Mouse (Mus musculus) frontal cortex, adult 2 months (tissue): ENCODE results near the gene Pimreg. TPM values are rescaled to one million over a fixed set of nuclear protein-coding genes. Genes with fewer than 3 reads are reported as not detected.

Experiments
- DNase-seq, 2 experiments: peaks; one replicate each; pipeline ENCODE4 v3.0.0; 2022; ENCODE audit warnings: low spot score in 1 of 2; ENCODE audit errors: extremely low spot score in 1 of 2
- polyA plus RNA-seq: library from polyadenylated mRNA; depleted of rRNA; stranded (reverse); fragments of >200 nt; gene quantifications from 2 replicates; pipeline ENCODE4 v1.2.3, GENCODE M21; 2012; rRNA removed

The Pimreg gene
- 0.60 and 0.78 TPM in 2 replicates for polyA plus RNA-seq

DNA sequence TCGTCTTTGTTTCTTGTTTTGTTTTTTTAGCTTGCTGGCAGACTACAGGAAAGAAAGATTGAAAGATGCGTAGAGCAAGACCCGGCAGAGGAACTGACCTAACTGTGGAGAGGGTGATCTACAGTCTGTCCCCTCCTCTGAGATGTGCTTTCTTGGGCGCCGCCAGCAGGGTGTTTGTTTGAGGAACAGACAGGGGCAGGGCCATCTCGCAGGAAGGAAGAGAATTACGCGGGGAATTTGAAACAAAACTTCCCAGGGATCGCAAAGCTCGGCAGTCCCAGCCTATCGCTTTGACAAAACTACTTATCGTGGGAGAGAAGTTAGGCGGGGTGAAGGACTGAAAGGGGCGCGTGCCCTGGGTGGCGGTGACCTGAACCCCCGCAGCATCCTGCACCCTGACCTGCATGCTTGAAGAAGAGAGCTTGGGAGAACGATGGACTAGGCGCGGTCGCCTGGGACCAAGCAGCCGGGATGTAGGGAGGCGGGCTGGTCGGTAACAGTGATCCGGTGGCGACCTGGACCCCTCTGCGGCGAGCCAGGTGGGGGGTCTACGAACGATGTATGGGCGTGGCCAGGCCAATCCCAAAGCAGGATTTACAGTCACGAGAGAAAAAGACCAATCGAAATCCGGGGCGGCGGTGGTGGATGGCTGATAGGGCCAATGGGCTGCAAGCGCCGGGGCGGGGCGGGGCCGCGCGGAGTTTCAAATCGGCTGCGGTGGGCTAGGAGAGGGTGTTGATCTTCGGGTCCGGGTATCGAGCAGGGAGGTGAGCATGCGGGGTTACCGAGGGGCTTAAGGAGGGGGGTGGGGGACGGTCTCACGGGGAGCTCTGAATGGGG is at the start of gene Pimreg:
Gene Pimreg, plus strand, starts transcription at position 265 of the 840 bp plus-strand sequence.
- peak; percentile 73 to 86 for DNase-seq

DNA sequence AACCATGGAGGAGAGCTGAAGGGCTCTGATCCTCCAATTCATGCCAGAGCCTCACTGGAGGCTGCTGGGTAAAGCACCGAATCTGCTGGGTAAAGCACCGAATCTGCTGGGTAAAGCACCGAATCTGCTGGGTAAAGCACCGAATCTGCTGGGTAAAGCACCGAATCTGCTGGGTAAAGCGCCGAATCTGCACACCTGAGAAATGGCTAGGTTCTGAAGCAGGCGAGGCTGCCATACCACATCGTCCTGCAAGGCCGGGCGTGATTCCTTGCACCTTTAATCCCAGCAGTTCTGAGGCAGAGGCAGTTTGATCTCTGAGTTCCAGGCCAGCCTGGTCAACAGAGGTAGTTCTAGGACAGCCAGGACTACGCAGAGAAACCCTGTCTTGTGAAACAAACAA is 49.4 kb upstream of the Pimreg start:
- DNase-seq = no peak

DNA sequence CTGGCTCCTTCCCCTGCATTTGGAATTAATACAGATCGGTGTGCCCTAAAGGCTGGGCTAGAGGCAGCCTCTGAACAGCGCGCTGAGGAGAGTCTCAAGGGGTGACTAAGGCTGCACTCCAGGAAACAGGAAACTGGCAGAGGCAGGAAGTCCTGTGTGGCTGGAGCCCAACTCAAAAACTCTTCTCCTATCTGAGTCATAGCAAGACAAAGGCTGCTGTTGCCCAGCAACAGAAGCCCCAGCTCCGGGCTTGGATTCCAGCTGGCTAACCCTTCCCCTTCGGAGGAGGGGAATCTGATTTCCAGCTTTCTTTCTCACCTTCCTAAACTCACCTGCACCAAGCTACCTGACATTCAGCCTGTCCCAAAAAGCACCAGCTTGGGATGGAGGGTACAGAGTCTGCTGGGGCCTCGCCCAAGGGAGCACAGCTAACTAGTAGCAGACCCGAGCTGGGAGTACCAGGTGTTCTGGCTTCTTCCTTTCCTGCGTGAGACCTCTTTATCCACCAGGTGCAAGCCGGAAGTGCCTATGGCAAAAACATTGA is 45.8 kb upstream of the Pimreg start:
- DNase-seq = peak in 1 of 2 experiments; percentile 73

DNA sequence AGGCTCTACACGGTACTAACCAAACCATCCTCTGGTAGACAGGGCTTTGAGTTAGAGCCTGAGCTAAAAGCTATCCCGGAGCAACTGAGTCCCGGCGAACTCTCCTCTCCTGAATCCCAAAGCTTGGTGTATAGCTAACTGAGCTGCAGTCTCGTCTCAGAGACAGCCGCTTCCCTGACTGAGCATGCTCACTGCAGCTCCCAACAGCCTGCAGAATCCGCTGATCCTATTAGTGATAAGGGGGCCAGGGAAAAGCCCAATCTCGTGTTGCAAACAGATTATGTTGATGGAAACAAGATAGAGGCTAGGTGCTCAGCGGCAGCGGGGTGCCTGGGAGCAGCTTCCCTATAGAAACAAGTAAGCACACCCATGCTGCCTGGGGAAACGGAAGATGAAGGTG is 45.0 kb upstream of the Pimreg start:
- peak in 1 of 2 experiments; percentile 42 for DNase-seq

DNA sequence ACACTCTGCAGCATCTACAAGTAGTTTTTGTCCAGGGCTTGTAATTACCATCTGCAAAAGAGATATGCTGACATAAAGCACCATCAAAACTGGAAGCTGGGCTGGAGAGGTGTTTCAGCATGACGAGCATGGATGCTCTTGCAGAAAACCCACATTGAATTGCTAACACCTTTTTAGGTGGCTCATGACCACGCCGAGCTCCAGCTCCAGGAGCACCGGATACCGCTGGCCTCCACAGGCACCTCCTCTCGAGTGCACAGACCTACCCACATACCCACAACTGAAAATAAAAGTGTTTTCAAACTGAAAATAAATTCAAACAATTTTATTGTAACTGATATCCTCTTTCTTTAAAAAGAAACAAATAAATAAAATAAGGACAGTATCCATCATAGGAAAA is 41.6 kb upstream of the Pimreg start:
- no peak for DNase-seq

DNA sequence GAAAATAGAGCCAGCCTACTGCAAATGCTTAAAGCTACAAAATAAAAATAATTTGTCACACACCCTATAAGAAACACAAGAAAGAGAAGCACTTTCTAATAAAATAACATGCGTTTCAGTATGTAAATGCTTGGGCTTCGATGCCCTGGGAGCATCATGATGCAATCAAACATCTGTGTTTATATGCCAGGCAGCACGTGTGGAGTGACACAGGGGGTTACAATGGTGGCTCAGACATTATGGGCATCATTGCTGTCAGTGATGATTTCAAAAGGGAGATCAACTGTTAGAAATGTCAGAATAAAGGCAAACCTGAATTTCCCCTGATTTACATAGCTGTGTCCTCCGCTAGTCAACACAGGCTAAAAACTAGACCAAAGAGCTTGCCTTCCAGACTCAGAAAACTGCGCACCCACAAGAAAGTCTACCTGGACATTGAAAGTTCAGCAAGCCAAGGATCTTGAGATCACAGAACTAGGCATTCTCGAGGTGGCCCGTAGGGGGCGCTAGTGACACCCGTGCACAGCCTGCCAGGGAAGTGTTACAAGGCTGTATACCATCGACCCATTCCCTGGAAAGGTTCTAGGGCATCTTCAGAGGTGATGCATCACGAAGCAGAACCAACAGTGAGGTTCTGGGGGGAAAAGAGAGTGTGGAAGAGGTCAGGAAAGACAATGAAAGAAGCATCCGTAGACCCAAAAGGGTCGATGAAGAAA is 39.5 kb upstream of the Pimreg start:
- DNase-seq = peak in 1 of 2 experiments; percentile 27

DNA sequence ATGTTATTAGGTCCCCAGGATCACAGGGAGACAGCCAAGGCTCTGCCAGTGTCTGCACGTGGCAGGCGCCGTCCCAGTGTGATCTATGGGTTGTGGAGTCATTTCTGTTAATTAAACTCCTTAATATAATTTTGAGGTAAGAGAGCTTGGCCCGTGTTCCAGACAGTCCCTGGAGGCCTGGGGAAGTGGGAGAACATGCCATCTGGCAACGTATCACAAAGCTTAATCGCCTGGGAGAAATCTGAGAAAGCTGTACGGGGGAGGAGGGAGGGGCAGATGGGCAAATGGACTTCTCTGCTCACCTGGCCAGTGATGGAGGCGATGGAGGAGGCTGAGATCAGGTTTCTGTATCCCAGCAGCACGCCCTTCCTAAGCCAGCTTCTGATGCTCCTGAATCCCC is 38.7 kb upstream of the Pimreg start:
- DNase-seq = no peak

DNA sequence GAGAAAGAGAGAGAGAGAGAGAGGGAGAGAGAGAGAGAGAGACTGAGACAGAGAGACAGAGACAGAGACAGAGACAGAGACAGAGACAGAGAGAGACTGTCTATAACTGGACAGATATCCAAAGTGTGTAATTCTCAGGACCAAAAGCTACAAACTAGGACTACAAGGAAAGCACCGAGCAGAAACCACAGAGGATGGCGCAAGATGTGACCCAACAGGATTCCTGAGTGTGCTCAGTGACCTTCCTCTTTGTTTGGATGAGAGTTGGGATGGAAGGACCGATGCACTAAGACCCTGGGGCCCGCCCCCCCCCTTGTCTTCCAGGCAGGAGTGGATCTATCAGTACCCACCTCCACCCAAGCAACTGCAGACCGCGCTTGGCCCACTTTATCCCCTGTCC is 36.3 kb upstream of the Pimreg start:
- DNase-seq = no peak

DNA sequence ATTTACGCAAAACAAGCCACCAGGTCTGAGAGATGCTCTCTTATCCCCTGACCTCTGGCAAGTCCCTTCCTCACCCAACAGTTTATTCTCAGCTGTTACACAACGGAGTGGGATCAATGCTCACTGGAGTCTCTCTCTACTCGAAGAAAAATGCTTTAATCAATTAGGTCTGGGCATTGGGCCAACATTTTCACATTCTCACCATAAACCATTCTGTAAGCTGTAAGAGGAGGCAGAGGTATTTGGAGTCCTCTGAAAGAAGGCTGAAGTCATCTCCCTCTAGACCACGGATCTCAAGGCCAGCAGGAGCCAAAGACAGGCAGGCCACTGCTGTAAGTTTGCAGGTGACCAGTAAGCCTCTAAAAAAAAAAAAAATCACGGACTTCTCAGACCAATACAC is 31.5 kb upstream of the Pimreg start:
- peak in 1 of 2 experiments; percentile 19 for DNase-seq

DNA sequence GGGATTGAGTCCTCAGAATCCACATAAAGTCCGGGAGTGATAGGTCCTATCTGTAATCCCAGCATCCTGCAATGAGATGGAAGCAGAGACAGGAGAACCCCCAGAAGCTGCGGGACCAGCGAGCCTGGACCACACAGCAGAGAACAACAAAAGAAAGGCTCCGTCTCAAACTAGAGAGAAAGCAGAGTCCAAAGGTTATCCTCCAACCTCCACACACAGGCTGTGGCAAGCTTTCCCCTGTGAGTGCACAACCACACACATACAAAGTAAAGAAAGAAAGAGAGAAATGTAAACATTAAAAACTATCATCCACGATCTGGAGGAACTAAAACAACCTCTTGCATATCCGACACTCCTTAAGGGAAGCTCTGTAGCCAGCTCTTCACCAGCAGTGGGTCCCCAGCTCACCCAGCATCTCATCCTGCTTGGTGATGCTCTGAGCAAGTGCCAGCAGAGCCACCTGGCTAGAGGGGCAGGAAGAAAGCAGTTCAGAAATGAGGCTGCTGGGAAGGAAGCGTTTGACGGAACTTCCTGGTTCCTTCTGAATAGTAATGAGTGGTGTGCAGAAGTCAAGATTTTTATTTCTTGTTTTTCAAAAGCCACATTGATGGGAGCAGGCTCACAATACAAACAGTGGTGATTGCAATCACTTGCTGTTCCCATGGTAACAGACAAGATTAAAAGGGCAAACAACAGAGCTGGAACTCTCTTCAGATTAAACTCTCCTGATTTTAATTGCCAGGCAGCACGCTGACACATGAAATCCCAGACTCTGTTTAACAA is 30.7 kb upstream of the Pimreg start:
- no peak for DNase-seq

DNA sequence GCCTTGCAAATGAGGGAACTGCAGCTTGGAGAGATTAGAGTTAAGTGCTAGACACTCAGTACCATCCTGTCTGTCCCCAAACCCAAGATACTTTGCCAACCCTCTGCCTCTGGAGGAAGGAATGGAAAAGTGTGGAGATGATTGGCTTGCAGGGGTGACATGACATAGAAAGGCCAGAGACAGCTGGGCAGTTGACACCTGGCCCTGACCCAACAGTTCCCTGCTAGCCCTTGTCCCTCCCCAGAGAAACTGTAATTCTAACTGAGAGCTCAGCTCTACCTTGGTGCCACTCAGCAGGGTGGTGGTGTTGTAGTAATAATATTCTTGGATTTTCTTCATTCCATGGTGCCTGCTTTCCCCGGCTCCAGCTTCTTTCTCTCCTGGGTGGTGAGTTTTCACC is 29.9 kb upstream of the Pimreg start:
- no peak for DNase-seq

DNA sequence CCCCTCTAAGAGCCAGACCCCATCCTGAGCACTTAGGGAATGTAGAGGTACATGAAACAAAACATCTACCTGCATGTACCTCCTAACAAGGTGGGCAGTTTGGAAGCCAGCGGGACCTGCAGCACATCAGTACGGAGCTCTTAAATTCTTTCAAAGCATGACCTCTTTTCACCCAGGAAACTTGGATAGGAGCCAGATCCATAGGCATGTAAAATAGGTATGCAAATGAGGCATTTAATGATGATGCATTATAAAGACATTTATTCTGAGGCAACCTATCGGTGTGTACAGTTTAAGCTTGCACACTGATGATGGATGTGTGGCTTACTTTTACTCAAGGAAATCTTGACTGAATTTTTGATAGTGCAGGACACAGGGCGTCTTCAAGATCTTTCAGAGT is 27.2 kb upstream of the Pimreg start:
- no peak for DNase-seq

DNA sequence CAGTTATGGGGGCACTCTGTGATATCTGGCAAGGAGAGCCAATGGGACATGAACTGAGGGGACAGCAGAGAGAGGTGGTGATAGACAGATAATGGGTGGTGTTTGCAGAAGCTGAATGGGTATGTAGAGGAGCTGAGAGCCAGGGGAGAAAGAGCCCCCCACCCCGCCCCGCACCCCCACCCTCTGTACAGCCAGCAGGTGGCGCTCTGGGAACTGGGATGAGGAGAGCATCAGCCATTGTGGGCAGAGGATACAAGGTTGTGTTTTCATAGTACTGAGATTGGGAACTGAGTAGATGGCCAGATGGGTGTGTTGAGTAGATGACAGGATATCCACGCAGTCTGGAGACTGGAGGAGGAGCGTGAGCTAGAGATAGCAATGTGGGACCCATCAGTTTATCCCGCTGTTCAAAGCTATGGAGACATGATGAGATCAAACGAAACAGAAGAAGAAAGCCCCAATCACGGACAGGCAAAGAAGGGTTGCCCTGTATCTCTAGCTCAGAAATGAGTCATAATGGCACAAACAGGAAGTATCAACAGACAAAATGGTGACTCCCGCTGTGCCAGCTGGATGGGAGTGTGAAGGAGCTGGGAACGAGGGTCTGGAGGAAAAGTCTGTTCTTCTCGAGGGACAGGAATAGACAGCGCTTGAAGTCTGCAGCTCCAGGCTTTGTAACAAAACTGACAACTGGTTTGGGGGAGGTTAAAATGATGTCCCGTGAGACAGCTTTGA is 25.1 kb upstream of the Pimreg start:
- peak in 1 of 2 experiments; percentile 13 for DNase-seq

DNA sequence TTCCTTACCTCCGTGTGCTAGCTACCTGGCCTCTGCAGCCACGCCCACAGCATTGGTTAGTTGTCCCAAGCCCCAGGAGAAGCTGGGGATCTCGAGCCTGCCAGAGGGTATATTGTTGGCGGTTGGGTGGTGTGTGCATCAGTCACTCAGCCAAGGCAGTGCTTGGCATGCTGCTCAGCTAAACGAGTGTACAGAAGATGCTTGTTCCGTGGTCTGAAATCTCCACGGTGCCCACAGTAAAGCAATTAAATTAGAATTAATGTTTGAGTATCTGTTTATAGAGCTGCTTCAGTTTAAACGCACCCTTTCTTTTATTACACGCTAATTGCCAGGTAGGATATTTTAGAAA is 24.6 kb upstream of the Pimreg start:
- DNase-seq = no peak

DNA sequence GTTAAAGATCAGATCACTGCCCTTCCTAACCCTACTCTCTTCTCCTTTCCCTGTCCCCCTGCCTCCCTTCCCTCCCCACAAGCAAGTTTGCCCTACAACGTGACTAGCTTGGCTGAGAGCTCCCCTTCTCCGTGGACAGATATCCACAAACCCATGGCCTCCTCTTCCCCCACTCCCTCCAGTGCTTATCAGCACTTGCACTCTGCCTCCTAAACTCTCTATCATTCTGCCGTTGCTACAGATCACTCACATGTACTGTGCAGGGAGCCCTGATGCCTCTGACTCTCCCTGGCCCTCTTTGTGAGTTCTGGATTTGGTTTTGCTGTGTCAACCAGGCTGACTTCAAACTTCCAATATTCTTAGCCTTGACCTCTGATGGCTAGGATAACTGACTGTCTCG is 20.8 kb upstream of the Pimreg start:
- no peak for DNase-seq

DNA sequence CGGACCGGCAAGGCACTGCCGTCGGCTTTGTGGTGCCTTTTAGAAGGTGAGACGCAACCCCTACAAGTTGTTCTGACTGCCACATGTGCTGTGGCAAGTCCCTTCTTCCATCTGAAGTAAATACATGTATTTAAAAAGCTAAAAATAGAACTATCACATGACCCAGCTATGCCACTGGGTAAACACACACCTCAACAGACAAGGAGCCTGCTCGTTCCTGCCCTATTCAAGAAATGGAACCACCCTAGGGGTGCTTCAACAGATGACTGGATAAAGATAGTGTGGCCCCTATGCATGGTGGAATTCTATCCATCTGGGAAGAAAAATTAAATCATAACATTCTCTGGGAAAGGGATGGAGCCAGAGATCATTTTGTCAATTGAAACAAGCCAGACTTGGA is 19.0 kb upstream of the Pimreg start:
- DNase-seq = no peak

DNA sequence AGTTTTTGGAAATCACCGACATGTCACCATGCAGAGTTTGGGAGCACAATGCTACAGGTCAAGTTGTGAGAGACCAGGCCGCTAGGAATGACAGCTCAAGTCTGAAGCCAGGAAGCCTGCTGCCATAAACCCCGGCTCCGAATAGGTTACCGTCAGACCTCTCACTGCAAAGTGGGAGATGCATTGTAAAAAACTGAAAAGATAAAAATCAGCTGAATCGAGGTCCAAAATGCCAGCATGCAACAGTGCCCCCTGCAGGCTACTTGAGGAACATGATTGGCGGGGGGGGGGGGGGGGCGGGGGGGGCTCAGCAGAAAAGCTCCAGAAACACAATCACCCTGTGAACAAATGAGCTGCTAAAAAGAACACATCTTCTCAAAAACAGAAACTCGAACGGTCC is 18.3 kb upstream of the Pimreg start:
- DNase-seq = peak in 1 of 2 experiments; percentile 45

DNA sequence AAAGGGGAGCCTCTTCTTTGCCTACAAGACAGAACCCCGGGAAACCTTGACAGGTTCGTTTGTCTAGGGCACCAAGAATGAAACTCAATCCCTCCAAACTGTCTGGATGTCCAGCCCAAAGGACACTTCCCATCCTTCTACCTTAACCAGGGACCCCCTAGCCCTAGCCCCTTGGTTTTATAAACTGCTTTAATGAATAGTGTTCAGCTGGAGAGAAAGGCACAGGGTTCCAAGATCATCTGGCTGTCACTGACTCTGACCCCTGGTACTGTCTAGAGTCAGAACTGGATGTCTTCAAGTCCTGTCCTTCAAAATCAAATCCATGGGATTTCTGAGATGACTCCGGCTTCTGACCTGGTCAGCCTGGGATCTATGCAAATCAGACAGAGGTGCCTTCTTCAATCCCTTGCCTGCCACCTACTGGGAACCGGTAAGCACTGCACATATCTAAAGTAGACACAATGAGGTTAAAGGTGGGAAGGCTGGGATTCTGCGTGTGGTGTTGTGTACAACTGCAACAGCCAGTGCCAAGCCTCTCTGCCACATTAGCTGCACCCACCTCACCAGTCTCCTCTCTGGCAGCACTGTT is 17.5 kb upstream of the Pimreg start:
- DNase-seq = peak in 1 of 2 experiments; percentile 79

DNA sequence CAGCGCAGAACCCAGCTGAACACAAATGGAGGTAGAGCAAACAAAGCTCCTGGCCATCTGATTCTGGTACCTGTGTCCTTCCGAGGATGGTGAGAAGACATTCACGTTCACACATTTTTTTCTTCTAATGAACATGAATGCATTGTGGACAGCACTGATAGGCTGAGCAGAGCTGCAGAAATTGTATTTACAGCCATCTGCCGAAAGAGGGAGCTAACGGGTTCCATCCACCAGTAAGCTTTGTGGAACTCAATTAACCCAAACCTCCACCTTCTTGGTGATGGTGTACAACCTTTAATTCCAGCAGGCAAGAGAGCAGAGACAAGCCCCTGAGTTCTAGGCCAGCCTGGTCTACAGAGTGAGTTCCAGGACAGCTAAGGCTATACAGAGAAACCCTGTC is 16.0 kb upstream of the Pimreg start:
- no peak for DNase-seq

DNA sequence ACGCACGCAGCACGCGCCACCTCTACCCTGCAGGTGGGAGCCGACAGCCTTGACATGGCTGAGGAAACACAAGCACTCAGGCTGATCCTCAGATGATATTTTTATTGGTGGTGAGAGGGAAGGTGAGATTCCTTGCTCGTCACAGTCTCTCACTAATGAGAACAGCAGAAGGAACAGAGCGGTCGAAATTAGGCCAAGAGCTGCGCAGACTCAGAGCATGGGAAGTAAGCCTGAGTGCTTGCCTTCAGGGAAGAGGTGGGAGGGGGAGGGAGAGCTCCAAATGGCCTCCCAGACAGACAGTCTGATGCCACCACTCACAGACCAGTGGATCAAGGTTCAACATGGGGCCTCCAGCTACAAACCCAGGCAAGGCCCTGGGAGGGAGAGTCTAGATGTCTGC is 15.3 kb upstream of the Pimreg start:
- no peak for DNase-seq
